Mouse (Mus musculus): ENCODE measurements around the gene Rufy2. TPM values are rescaled to one million over a fixed set of nuclear protein-coding genes. Genes with fewer than 3 reads are reported as not detected.
"Not testable (repeated sequence)": the region's sequence is repeated elsewhere in the genome, so short reads cannot be mapped to it uniquely, and the experiment has no call there.

Rufy2 gene
- polyA plus RNA-seq, 1 experiment from 2014 or later, result 10.9 TPM

DNA sequence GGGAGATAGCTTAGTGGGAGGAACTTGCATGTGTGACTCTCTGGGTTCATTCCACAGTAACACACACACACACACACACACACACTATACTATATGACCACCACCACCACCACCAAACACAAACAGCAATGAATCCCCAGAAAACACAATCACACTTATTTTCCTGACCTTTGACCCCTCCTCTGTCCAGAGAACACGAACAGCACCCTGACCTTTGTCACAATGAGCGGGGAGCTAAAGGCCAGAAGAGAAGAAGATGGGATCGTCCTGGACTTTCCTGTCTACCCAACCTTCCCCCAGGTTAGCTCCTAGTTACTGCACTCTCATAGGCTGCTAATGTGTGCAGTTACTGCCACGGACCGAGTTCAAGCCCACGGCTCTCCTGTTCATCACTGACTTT is 72.0 kb downstream of the Rufy2 start:
- Histone ChIP-seq H3K79me2 (ENCODE audit: inconsistent target) (no peaks in the 10 kb centered on the region), H3K36me3 (ENCODE audit: inconsistent target) (no peaks in the 10 kb centered on the region), H3K4me3 (ENCODE audit: inconsistent target) (no peak overlapping the region), H3K27ac (no peak overlapping the region)
- WGBS (ENCODE audit: missing documents), result 90% methylated on average over 6 of the region's 6 CpGs

DNA sequence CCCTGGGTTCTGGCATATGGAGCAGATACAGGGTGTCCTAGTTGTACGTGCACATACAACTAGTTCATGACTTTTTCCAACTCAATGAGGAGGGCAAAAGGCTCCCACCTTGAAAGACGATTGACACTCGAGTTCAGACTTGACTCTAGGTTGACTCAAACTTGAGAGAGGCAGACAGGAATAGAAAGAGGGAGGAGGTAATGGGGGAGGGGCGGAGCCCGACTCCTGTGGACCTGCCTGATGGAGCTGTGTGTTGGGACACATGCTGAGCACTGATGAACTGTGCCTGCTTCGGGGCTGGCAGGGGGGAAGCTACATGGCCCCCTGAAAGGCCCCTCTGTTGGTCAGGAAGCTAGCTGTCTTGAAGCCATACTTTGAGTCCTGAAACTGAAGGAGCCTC is 73.0 kb downstream of the Rufy2 start:
- Histone ChIP-seq H3K27ac (no peak overlapping the region), H3K36me3 (ENCODE audit: inconsistent target) (no peaks in the 10 kb centered on the region), H3K79me2 (ENCODE audit: inconsistent target) (no peaks in the 10 kb centered on the region), H3K4me3 (ENCODE audit: inconsistent target) (no peak overlapping the region)
- 59% methylated on average over 6 of the region's 6 CpGs for WGBS (ENCODE audit: missing documents)

DNA sequence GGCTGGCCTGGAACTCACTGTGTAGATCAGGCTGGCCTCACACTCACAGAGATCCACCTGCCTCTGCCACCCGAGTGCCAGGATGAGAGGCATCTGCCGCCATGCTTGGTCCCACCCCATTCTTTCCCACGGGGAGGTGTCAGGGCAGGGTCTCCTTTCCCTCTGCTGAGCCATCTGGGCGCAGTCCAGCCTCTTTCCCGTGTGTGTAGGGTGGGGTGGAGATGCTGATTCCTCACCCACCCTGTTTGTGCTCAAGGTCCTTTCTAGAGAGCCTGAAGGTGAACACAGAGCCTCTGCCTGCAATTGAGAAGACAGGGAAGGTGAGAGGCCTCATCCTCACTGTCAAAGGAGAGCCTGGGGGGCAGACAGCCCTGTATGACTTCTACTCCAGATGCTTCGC is 74.0 kb downstream of the Rufy2 start:
- H3K36me3 ChIP-seq (ENCODE audit: inconsistent target); H3K4me3 ChIP-seq (ENCODE audit: inconsistent target); H3K27ac ChIP-seq; H3K79me2 ChIP-seq (ENCODE audit: inconsistent target): not testable (repeated sequence)
- WGBS (ENCODE audit: missing documents), result 90% methylated on average over 5 of the region's 6 CpGs

DNA sequence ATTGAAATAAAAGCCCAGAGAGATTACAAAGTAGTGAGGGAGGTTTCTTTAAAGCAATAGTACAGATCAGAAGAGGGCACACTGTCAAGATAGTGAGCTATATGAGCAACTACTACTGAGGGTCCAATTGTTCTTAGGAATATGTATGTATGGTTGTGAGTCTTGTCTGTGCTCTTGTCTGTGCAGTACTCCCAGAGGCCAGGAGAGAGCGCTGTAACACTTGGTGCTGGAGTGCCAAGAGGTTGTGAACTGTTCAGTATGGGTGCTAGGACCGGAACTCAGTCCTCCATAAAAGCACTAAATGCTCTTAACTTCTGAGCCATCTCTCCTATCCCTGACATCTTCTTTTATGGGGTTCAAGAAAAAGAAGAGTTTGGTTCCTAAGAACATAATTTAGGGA is 74.6 kb downstream of the Rufy2 start:
- H3K4me3 ChIP-seq (ENCODE audit: inconsistent target), result no peak overlapping the region
- no peaks in the 10 kb centered on the region for H3K79me2 ChIP-seq (ENCODE audit: inconsistent target)
- 97% methylated on average over 2 of the region's 2 CpGs for WGBS (ENCODE audit: missing documents)
- no peak overlapping the region for H3K27ac ChIP-seq
- H3K36me3 ChIP-seq (ENCODE audit: inconsistent target), result no peaks in the 10 kb centered on the region

DNA sequence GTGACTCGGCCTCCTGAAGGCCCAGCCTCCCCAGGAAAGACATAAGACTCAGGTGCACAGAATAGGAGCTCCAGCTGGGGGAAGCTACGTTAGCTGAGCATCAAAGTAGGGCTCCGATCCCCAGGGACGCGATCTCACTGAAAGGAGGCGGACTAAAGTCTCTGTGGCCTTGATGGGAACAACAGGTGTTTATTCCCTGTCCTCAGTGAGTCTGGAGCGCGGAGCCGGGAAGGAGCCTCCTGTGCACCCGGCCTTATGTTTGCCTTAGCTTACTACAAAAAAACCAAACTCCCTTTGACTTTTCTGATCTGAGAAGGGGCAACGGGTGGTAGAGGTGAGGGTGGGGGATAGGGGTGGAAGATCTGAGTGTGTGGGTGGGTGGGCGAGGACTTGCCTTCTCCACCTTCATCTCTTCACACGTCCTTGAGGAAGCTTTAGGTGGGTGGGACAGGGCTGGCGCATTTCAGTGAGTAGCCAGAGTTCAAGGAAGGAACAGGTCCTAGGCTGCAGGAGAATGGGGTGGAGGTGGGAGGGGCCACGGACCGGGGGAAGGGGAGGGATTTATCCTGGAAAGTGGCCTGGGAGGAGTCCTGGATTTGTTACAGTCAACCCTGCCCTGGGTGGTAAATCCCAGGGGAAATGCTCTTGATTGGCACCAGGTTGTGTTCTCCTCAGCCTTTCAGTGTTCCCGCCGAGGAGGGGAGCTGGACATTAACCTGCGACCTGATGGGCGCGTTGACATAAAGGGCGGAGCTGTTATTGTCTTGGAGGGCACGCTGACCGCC is 77.1 kb downstream of the Rufy2 start:
- 82% methylated on average over 24 of the region's 24 CpGs for WGBS (ENCODE audit: missing documents)
- Histone ChIP-seq H3K4me3 (ENCODE audit: inconsistent target) (no peak overlapping the region), H3K79me2 (ENCODE audit: inconsistent target) (no peaks in the 10 kb centered on the region), H3K27ac (no peak overlapping the region), H3K36me3 (ENCODE audit: inconsistent target) (no peaks in the 10 kb centered on the region)

DNA sequence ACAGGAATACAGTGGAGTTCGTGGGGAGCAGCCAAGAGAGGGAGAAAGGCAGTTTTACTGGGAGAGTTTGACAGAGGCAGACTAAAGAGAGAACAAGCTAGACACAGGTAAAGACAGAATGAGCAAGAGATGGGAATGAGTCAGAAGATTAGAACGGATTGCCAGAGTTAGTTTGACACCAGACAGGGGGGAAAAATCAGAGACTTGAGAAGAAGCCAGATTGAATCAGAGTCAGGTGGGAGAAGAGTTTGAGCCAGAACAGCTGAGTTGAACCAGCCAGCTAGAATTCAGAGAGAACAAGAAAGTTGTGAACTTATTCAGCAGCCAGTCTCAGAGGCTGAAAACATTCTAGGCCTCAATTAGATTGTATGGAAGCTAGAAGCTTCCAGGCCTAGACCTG is 79.8 kb downstream of the Rufy2 start, which contains the start of gene Pbld1:
Gene Pbld1 (plus strand): TSS at position 301 of the 400 bp plus-strand sequence.
- Histone ChIP-seq H3K36me3 (ENCODE audit: inconsistent target) (no peaks in the 10 kb centered on the region), H3K27ac (no peak within 1 kb of the TSS)
- WGBS (ENCODE audit: missing documents), result 96% methylated on average over 2 of the region's 2 CpGs

DNA sequence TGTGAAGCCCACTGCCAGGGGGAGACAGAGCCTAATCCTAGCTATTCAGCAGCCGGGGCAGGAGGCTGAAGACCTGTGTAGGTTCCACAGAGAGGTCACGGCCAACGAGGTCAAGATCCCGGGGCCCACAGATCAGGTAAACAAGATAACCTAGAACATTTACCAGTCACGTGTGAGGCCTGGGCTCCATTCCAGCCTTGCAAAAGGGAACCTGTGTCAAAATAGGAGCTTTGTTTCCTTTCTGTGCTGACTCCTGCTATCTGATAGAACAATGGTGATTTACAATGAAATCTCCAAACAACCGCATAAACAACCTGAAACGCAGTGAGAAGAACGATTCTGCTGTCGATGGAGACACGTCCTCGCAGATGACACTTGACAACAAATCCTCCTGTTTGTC is 80.4 kb downstream of the Rufy2 start:
- Histone ChIP-seq H3K27ac (no peak overlapping the region), H3K36me3 (ENCODE audit: inconsistent target) (no peaks in the 10 kb centered on the region)
- 34% methylated on average over 11 of the region's 11 CpGs for WGBS (ENCODE audit: missing documents)

More for the DNA sequence above, 79.8 kb downstream of the Rufy2 start, which contains the start of gene Pbld1:
- H3K4me3 ChIP-seq (ENCODE audit: inconsistent target), result no peak within 1 kb of the TSS
- H3K79me2 ChIP-seq (ENCODE audit: inconsistent target), result no peaks in the 10 kb centered on the region

DNA sequence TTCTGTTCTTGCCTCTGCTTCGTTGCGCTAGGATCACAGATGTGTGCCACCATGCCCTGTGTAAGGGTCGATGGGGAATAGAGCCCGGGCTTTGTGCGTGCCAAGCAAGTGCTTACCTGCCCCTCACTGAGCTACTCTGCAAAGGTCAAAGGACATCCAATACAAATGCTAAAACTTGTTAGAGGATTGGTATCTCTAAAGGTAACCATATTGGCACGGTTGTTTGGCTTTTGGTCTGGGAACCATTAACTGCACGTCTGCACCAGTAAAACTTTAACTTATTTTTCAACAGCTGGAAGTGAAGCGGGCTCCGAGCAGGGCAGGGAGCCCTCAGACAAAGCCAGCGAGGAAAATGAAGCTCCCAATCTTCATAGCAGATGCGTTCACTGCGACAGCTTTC is 81.2 kb downstream of the Rufy2 start:
- Histone ChIP-seq H3K36me3 (ENCODE audit: inconsistent target) (no peaks in the 10 kb centered on the region), H3K4me3 (ENCODE audit: inconsistent target) (no peak overlapping the region), H3K79me2 (ENCODE audit: inconsistent target) (no peaks in the 10 kb centered on the region), H3K27ac (no peak overlapping the region)
- WGBS (ENCODE audit: missing documents), result 95% methylated on average over 10 of the region's 12 CpGs

More for the DNA sequence above, 80.4 kb downstream of the Rufy2 start:
- no peak overlapping the region for H3K4me3 ChIP-seq (ENCODE audit: inconsistent target)
- H3K79me2 ChIP-seq (ENCODE audit: inconsistent target), result no peaks in the 10 kb centered on the region

DNA sequence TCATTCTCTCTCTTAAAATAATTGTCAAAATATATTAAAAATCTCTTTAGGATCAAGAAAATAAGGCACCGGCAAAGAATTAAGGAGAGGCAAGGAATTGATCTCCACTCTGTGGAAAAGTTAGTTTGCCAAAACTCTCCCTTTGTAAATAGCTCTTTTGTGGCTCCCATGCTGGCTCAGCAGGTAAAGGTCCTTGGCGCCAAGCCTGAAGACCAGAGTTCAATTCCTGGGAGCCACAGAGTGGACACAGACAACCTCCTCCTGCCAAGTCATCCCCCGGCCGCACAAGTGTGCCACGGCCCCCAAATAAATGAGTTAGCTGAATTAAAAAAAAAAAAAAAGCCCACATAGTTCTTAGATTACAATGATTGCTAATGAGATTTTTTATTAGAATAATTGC is 82.7 kb downstream of the Rufy2 start:
- no peak overlapping the region for H3K4me3 ChIP-seq (ENCODE audit: inconsistent target)
- no peaks in the 10 kb centered on the region for H3K36me3 ChIP-seq (ENCODE audit: inconsistent target)
- no peak overlapping the region for H3K27ac ChIP-seq
- WGBS (ENCODE audit: missing documents), result 98% methylated on average over 5 of the region's 5 CpGs
- no peaks in the 10 kb centered on the region for H3K79me2 ChIP-seq (ENCODE audit: inconsistent target)

DNA sequence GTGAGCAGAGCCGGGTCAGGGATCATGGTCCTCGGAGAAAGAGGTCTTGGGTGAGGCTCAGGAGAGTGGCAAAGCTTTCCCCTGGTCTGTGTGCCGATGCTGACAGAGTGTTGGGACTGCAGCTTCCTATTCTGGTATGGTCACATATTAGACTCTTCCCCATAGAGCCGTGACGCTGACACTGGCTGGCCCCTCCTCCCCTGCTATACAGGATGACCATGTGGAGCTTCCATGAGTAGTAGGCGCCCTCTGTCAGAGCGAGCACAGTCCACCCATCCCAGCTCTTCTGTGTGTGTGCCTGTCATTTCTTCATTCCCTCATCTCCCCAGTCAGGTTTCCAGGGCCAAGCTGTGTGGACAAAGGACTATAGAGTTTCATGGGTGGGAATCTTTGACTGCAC is 83.3 kb downstream of the Rufy2 start:
- WGBS (ENCODE audit: missing documents), result 94% methylated on average over 7 of the region's 7 CpGs
- H3K4me3 ChIP-seq (ENCODE audit: inconsistent target), result no peak overlapping the region
- no peak overlapping the region for H3K27ac ChIP-seq
- H3K79me2 ChIP-seq (ENCODE audit: inconsistent target), result no peaks in the 10 kb centered on the region
- H3K36me3 ChIP-seq (ENCODE audit: inconsistent target), result no peaks in the 10 kb centered on the region

DNA sequence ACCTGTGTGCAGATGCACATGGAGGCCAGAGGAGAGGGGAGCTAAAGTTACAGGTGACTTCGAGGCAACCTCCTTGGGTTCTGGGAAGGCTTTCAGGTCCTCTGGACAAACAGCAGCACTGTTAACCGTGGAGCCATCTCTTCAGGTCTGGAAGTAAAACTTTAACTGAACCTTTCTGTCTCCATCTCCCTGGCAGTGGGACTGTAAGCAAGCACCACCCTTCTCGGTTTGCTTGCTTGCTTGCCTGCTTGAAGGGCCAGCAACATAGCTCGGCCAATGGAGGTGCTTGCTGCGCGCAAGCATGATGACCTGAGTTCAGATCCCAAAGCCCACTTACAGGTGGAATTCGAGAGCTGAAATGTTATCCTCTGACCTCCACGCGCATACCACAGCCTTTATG is 84.5 kb downstream of the Rufy2 start:
- no peak overlapping the region for H3K4me3 ChIP-seq (ENCODE audit: inconsistent target)
- 91% methylated on average over 5 of the region's 9 CpGs for WGBS (ENCODE audit: missing documents)
- H3K79me2 ChIP-seq (ENCODE audit: inconsistent target), result no peaks in the 10 kb centered on the region
- no peaks in the 10 kb centered on the region for H3K36me3 ChIP-seq (ENCODE audit: inconsistent target)
- H3K27ac ChIP-seq, result no peak overlapping the region

DNA sequence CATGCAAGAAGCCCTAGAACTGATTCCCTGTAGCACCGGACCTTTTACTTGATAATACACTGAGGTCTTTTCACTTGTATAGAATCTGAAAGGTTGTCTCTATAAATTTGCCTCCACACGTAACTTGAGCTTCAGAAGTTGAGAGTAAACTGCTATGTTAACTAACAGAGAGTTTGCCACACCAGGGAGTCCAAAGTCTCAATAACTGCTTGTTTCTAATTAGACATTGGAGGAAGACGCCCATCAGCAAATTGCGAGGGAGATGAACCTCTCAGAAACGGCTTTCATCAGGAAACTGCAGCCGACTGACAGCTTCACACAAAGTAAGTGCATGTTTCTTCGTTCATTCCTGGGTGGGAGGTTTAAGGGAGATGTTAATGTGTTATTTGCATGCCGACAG is 85.5 kb downstream of the Rufy2 start:
- H3K27ac ChIP-seq, result no peak overlapping the region
- 82% methylated on average over 8 of the region's 8 CpGs for WGBS (ENCODE audit: missing documents)
- H3K4me3 ChIP-seq (ENCODE audit: inconsistent target), result no peak overlapping the region
- H3K36me3 ChIP-seq (ENCODE audit: inconsistent target), result no peaks in the 10 kb centered on the region
- H3K79me2 ChIP-seq (ENCODE audit: inconsistent target), result no peaks in the 10 kb centered on the region

DNA sequence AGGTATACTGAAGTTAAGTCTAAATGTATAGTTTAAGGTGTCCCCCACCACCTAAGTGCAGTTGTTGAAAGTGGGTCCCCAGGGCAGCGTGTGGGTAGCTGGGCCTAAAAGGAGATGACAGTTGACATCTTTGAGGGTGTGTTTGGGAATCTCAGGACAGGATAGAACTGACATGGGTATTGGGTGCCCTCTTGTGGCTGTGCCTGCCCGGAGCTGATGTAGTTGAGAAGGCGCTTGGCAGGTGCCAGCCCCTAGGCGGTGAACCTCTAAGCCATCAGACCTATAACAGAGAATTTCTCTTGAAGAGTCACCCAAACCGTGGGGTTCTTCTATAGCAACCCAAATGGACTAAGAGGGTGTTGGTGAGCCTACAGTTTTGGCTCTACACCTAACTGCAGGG is 86.0 kb downstream of the Rufy2 start:
- H3K27ac ChIP-seq, result no peak overlapping the region
- no peaks in the 10 kb centered on the region for H3K36me3 ChIP-seq (ENCODE audit: inconsistent target)
- H3K79me2 ChIP-seq (ENCODE audit: inconsistent target), result no peaks in the 10 kb centered on the region
- no peak overlapping the region for H3K4me3 ChIP-seq (ENCODE audit: inconsistent target)
- WGBS (ENCODE audit: missing documents), result 13% methylated on average over 4 of the region's 5 CpGs

Data from macrophage (primary cell).